Mouse (Mus musculus): ENCODE results near the gene Dusp16.

DNA sequence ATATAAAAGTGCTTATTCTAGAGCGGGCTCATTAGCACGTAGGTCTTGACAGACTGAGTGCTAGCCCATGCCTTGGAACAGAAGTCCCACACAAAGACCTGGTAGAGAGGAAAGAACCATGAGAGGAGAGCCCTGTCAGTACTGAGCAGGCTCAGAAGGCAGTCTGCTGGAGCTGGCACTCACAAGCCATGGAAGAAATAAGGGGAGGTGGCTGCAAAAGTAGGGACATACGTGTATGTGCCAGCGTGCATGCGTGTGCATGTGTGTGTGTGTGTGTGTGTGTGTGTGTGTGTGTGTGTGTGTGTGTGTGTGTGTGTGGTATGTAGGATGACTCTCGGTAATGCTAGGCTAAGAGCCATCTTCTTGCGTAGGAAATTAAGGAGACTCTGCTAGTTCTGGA, 69.1 kb downstream of the Dusp16 start:
- TF ChIP-seq CTCF (IDR thresholded peaks at IDR 0.05; ENCODE audit: control insufficient read depth, insufficient read depth, insufficient read length), result no peak
- TF ChIP-seq USF1 (IDR thresholded peaks at IDR 0.05; ENCODE audit: low read depth), result no peak
- TF ChIP-seq MAX (IDR thresholded peaks at IDR 0.05), result no peak
- TF ChIP-seq MYOG (IDR thresholded peaks at IDR 0.05; ENCODE audit: control insufficient read depth, extremely low read depth, insufficient read length), result no peak
- no peak for TF ChIP-seq MYOD1 (IDR thresholded peaks at IDR 0.05; ENCODE audit: control insufficient read depth, insufficient read length, low read depth)
- TF ChIP-seq CEBPB (IDR thresholded peaks at IDR 0.05; ENCODE audit: low read depth), result no peak

Measured in C2C12 (cell line).